Mouse (Mus musculus): ENCODE results near the gene Polh.

Gene Polh

GRCm38 (mm10) chr17:46168768-46169167 is 33.7 kb downstream of the Polh start:
- no peak for DNase-seq (ENCODE audit: extremely low read depth, insufficient read length, low spot score)

GRCm38 (mm10) chr17:46168318-46168717 is 34.1 kb downstream of the Polh start:
- DNase-seq (ENCODE audit: extremely low read depth, insufficient read length, low spot score) = peak; percentile 49

GRCm38 (mm10) chr17:46167014-46167413 is 35.4 kb downstream of the Polh start:
- no peak for DNase-seq (ENCODE audit: extremely low read depth, insufficient read length, low spot score)

- DNase-seq (ENCODE audit: extremely low read depth, insufficient read length, low spot score) = no peak
These were observed 36.2 kb downstream of the Polh start for GRCm38 (mm10) chr17:46166270-46166669.

- no peak for DNase-seq (ENCODE audit: extremely low read depth, insufficient read length, low spot score)
These were observed 37.0 kb downstream of the Polh start for GRCm38 (mm10) chr17:46165460-46165859.

- no peak for DNase-seq (ENCODE audit: extremely low read depth, insufficient read length, low spot score)
These were observed 37.7 kb downstream of the Polh start for GRCm38 (mm10) chr17:46164791-46165190.

GRCm38 (mm10) chr17:46164301-46164700 is 38.1 kb downstream of the Polh start:
- no peak for DNase-seq (ENCODE audit: extremely low read depth, insufficient read length, low spot score)

GRCm38 (mm10) chr17:46162951-46163421 is 39.5 kb downstream of the Polh start:
- peak; percentile 29 for DNase-seq (ENCODE audit: extremely low read depth, insufficient read length, low spot score)

GRCm38 (mm10) chr17:46162551-46162950 is 39.9 kb downstream of the Polh start:
- no peak for DNase-seq (ENCODE audit: extremely low read depth, insufficient read length, low spot score)

GRCm38 (mm10) chr17:46161710-46162109 is 40.7 kb downstream of the Polh start:
- no peak for DNase-seq (ENCODE audit: extremely low read depth, insufficient read length, low spot score)

GRCm38 (mm10) chr17:46161179-46161578 is 41.3 kb downstream of the Polh start:
- DNase-seq (ENCODE audit: extremely low read depth, insufficient read length, low spot score) = no peak

GRCm38 (mm10) chr17:46160686-46161085 is 41.8 kb downstream of the Polh start, which contains the start of gene Gtpbp2:
Gene Gtpbp2, plus strand, starts transcription at chr17:46161032.
- peak; percentile 92 for DNase-seq (ENCODE audit: extremely low read depth, insufficient read length, low spot score)

- DNase-seq (ENCODE audit: extremely low read depth, insufficient read length, low spot score) = peak; percentile 93
These were observed 42.3 kb downstream of the Polh start for GRCm38 (mm10) chr17:46160090-46160662.

- DNase-seq (ENCODE audit: extremely low read depth, insufficient read length, low spot score) = no peak
These were observed 43.2 kb downstream of the Polh start for GRCm38 (mm10) chr17:46159236-46159635.

GRCm38 (mm10) chr17:46157131-46157530 is 45.3 kb downstream of the Polh start:
- DNase-seq (ENCODE audit: extremely low read depth, insufficient read length, low spot score) = no peak

- DNase-seq (ENCODE audit: extremely low read depth, insufficient read length, low spot score) = no peak
These were observed 45.8 kb downstream of the Polh start for GRCm38 (mm10) chr17:46156680-46157079.

- no peak for DNase-seq (ENCODE audit: extremely low read depth, insufficient read length, low spot score)
These were observed 48.1 kb downstream of the Polh start for GRCm38 (mm10) chr17:46154336-46154735.

GRCm38 (mm10) chr17:46152847-46153782 is 49.3 kb downstream of the Polh start, which contains the start of gene Mad2l1bp:
Gene Mad2l1bp, minus strand, starts transcription at chr17:46153553.
- peak; percentile 87 for DNase-seq (ENCODE audit: extremely low read depth, insufficient read length, low spot score)

- no peak for DNase-seq (ENCODE audit: extremely low read depth, insufficient read length, low spot score)
These were observed 58.6 kb downstream of the Polh start, which contains the start of gene Rsph9 for GRCm38 (mm10) chr17:46143578-46144423. Gene Rsph9, minus strand, starts transcription at chr17:46144216.

- DNase-seq (ENCODE audit: extremely low read depth, insufficient read length, low spot score) = no peak
These were observed 62.6 kb downstream of the Polh start for GRCm38 (mm10) chr17:46139872-46140271.

Measured in 3134 (cell line).